Mouse (Mus musculus) megakaryocyte, embryonic 14.5 days (primary cell): ENCODE data around the gene Pak6.

ENCODE experiments used
- FLI1 ChIP-seq: IDR thresholded peaks from 2 replicates; pipeline ENCODE4 v1.6.1; 2012; ENCODE audit warnings: low read length, inconsistent platforms, mixed read lengths
- GATA1 ChIP-seq: IDR thresholded peaks from 3 replicates; pipeline ENCODE4 v1.6.1; 2012; ENCODE audit warnings: mixed read lengths, low read length, inconsistent platforms, borderline replicate concordance

DNA sequence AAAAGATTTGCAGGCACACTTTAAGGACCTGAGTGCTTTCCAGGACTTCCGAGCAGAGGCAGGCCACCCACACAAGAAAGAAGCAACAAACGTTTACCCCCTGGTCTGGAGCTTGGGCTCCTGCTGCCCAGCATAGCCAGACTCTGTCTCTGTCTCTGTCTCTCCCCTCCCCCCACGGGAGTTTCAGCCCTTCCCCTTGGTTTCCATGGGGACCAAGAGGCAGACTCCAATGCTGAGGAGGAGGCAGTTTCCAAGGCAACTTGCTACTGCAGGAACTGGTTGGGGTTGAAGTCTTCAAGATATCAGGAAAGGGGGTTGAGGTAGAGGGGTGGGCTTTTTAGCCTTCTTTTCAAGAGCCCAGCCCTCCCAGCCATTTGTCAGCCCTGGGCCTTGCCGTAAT, 51.1 kb downstream of the Pak6 start:
- no peak for TF ChIP-seq GATA1
- no peak for TF ChIP-seq FLI1
